Mouse (Mus musculus) midbrain, embryonic 14.5 days (tissue): ENCODE data around the gene 4930544D05Rik. TPM values are rescaled to one million over a fixed set of nuclear protein-coding genes. Genes with fewer than 3 reads are reported as not detected.

ENCODE experiments used
- ATAC-seq: fragments of 200-750 bp; cut with Nextera tagmentation; 2 replicates; pipeline ENCODE4 v1.8.0; 2017; ENCODE audit warnings: moderate number of reproducible peaks, moderate library complexity; ENCODE audit not compliant: low FRiP score, low TSS enrichment
- DNase-seq: peaks from one replicate; pipeline ENCODE4 v3.0.0-alpha.2; 2015
- H3K27ac ChIP-seq: fragments of 300-500 bp; sonication (generic); replicated peaks from 2 replicates; pipeline ENCODE4 v1.5.1; 2014; ENCODE audit warnings: mild to moderate bottlenecking, low read depth, low read length, moderate library complexity
- H3K27me3 ChIP-seq: fragments of 300-500 bp; sonication (generic); 2 replicates; pipeline ENCODE4 v1.6.1; 2014; ENCODE audit warnings: low read length, control low read depth, mixed read lengths; ENCODE audit not compliant: control insufficient read depth, insufficient read depth
- H3K36me3 ChIP-seq: fragments of 300-500 bp; sonication (generic); 2 replicates; pipeline ENCODE4 v1.6.1; 2014; ENCODE audit warnings: low read length, control low read depth; ENCODE audit not compliant: control insufficient read depth, insufficient read depth
- H3K4me1 ChIP-seq: fragments of 300-500 bp; sonication (generic); 2 replicates; pipeline ENCODE4 v1.6.1; 2014; ENCODE audit warnings: mild to moderate bottlenecking, antibody characterized with exemption, low read length, control low read depth; ENCODE audit not compliant: control insufficient read depth, insufficient read depth
- H3K4me2 ChIP-seq: fragments of 300-500 bp; sonication (generic); 2 replicates; pipeline ENCODE4 v1.6.1; 2014; ENCODE audit warnings: mild to moderate bottlenecking, low read length, moderate library complexity
- H3K4me3 ChIP-seq: fragments of 300-500 bp; sonication (generic); replicated peaks from 2 replicates; pipeline ENCODE4 v1.5.1; 2014; ENCODE audit warnings: low read depth, low read length
- H3K9ac ChIP-seq: fragments of 300-500 bp; sonication (generic); replicated peaks from 2 replicates; pipeline ENCODE4 v1.6.1; 2014; ENCODE audit warnings: mild to moderate bottlenecking, low read length, moderate library complexity
- H3K9me3 ChIP-seq: fragments of 300-500 bp; sonication (generic); 2 replicates; pipeline ENCODE4 v1.6.1; 2016; ENCODE audit warnings: low read length, control low read depth, mixed read lengths; ENCODE audit not compliant: control insufficient read depth
- WGBS: fragments of 180-500 bp; shearing (Covaris S2); extraction: QIAGEN DNeasy Blood & Tissue Kit; methylation state at CpG from one replicate; pipeline ENCODE4 v1.1.7; 2014; 5-methylcytosine and 5-hydroxymethylcytosine counted together
- polyA plus RNA-seq: library from polyadenylated mRNA; unstranded; fragments of >200 nt; fragmentation: Nextera tagmentation; extraction: Ambion mirVana; gene quantifications from 2 replicates; pipeline ENCODE4 v1.2.1, GENCODE M21; 2014

Gene 4930544D05Rik
- polyA plus RNA-seq, 1 experiment from 2014 or later = not detected

DNA sequence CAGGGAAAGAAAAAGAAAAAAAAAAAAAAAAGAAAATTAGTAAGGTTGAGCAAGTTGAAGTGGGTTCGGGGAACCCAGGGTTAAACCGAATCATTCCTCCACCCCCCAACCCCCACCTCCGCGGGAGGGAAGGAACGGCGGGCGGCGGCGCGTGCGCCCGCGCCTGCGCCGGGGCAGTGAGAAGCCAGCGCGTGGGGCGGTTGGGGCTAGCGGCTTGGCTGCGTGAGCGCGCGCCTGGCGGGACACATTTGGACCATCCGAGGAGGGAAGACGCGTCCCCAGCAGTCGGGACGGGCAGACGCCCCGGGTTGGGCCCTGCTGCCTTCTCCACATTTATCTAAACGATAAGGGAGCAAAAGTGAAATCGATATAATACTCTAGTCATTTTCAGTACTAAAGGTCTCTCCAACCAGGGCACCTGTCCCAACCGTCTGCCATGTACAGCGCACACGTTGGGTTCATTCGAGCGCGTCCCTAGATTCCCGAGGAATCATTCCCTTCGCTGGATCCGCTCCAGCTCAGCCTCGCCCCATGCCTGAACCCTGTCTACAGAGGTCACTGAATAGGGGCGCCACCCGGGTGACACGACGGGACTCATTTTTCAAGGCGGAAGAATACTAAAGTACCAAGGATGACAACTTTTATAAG lies 39.4 kb downstream of the 4930544D05Rik start:
- Histone ChIP-seq H3K9ac (peak overlapping the region; percentile 97), H3K27ac (peak overlapping the region; percentile 96), H3K4me3 (peak overlapping the region; percentile 99), H3K4me1 (peaks cover 28% of the 10 kb centered on the region), H3K27me3 (no peaks in the 10 kb centered on the region), H3K9me3 (no peaks in the 10 kb centered on the region), H3K4me2 (peak overlapping the region; percentile 86), H3K36me3 (peaks cover 30% of the 10 kb centered on the region)
- ATAC-seq = peak; percentile 56
- DNase-seq = peak; percentile 92
- under 1% methylated on average over 48 of the region's 48 CpGs for WGBS

DNA sequence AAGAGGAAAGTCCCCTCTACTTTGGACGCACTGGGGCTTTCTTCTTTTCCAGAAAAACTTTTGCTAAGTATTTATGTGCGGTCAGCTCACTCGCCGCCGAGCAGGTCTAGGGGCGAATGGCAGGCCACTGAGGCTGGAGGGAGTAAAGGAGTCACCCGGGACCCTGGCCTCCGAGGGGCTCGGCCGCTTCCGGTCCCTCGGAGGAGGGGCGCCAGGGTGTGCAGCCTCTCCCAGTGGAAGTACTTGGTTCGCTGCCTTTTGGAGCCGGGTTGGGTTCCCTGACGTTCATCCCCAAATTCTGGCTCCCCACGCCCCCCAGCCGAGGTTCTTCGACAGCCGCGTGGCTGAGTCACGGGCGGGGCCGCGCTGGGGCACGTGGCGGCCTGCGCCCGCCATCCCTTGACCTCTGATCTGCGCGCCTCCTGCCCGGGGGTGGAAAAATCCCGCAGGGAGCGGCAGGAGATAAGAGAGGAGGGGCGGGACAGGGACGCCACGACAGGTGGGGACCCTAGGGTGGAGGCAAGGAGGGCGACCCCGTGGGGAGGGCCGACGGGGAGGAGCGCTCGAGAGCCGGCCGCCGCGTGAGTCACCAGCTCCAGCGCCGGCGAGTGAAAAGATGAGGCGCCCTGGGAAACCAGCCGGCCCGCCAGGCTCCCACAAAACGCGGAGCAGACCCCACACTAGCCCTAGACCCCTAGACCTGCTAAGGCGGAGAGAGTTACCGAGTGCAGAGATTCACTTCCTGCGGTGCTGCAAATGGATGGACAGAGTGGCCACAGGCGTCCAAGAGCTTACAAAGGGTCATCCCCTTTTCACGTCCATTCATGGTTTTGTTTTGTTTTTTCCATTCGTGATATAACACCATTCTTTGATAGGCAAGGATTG lies 40.2 kb downstream of the 4930544D05Rik start:
- Histone ChIP-seq H3K9me3 (no peaks in the 10 kb centered on the region), H3K4me1 (peaks cover 28% of the 10 kb centered on the region), H3K4me3 (peak overlapping the region; percentile 99), H3K4me2 (peak overlapping the region; percentile 86), H3K9ac (peak overlapping the region; percentile 97), H3K36me3 (peaks cover 26% of the 10 kb centered on the region), H3K27me3 (no peaks in the 10 kb centered on the region), H3K27ac (peak overlapping the region; percentile 42; the same call in 1 of the 2 replicates)
- under 1% methylated on average over 61 of the region's 61 CpGs for WGBS
- no peak for ATAC-seq
- DNase-seq = peak; percentile 57

DNA sequence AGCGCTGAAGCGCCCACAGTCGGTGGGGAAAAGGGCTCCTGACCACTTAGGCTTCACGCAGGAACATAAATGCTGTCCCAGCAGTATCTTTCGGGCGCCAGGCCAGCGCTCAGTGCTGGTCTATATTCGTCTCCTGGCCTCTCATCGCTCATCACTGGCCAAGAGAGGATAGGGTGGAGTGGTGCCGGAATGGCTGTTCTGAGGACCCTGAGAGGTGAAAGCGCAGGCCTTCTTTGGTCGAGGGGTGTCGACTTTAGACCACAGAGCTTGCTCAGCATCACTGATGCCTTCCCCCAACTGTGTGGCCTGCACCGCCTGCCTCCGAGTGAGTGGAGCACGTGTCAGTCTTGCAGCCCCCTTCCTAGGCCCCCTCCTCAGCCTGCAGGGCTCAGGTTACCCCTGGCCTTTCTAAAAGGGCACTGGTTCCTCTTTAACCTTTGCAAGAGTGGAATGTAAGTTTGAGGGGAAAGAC lies 40.8 kb downstream of the 4930544D05Rik start:
- Histone ChIP-seq H3K4me1 (peaks cover 28% of the 10 kb centered on the region), H3K9ac (peak overlapping the region; percentile 97; the same call in 1 of the 2 replicates), H3K36me3 (peaks cover 20% of the 10 kb centered on the region), H3K4me3 (peak overlapping the region; percentile 99), H3K9me3 (no peaks in the 10 kb centered on the region), H3K27me3 (no peaks in the 10 kb centered on the region), H3K27ac (no peak overlapping the region), H3K4me2 (peak overlapping the region; percentile 86)
- WGBS = 3% methylated on average over 16 of the region's 16 CpGs
- ATAC-seq = no peak
- peak; percentile 32 for DNase-seq

DNA sequence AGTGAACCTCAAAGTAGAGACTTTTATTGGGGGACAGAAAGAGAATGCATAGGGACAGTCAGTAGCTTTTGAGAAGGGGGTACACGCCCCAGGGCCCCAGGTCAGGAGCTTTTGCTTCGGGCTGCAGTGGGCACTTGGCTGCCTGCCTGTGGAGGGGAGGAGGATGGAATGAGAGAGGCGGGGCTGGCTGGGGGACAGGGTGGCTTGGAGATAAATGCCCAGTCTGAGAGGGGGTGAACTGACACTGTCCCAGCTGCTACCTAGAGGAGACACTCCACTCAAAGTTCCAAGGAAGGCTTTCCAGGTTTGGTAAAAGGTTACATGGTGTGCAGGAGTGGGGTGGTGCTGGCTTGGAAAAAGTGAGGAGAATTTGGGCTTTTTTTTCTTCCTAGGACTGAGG lies 41.3 kb downstream of the 4930544D05Rik start, which contains the start of gene Eno3:
TSS of gene Eno3 (plus strand) at position 239 of the 400 bp plus-strand sequence.
- Histone ChIP-seq H3K9ac (peak within 1 kb of the TSS; percentile 97; the same call in 1 of the 2 replicates), H3K4me1 (peaks cover 27% of the 10 kb centered on the region), H3K9me3 (no peaks in the 10 kb centered on the region), H3K27me3 (no peaks in the 10 kb centered on the region), H3K36me3 (peaks cover 18% of the 10 kb centered on the region), H3K4me2 (peak within 1 kb of the TSS; percentile 86), H3K27ac (0 out of 2 replicates have a peak within 1 kb of the TSS, but pooled peaks have one; percentile 42), H3K4me3 (peak within 1 kb of the TSS; percentile 99)
- ATAC-seq = no peak
- 13% methylated on average over 3 of the region's 3 CpGs for WGBS
- DNase-seq = no peak

DNA sequence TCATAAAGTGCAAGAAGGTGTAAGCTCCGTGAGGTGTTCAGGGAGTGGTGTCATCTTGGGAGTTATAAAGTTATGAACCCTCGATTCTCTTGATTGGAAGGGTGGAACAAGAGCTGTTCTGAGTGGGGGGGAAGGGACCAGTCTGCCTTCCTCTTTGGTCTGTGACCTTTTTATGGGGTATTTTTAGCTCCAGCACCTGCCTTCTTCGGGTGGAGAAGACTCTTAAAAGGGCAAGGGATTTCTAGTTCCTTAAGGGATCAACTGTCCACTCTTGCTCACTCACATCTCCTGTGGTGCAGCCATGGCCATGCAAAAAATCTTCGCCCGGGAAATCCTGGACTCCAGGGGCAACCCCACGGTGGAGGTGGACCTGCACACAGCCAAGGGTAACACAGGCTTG lies 41.9 kb downstream of the 4930544D05Rik start:
- Histone ChIP-seq H3K4me1 (peaks cover 21% of the 10 kb centered on the region), H3K36me3 (peaks cover 18% of the 10 kb centered on the region; the same call in 1 of the 2 replicates), H3K9me3 (no peaks in the 10 kb centered on the region), H3K4me3 (no peak overlapping the region), H3K4me2 (no peak overlapping the region), H3K27me3 (no peaks in the 10 kb centered on the region), H3K27ac (no peak overlapping the region), H3K9ac (no peak overlapping the region)
- no peak for DNase-seq
- ATAC-seq = no peak
- whole genome bisulfite sequencing = 57% methylated on average over 6 of the region's 6 CpGs

DNA sequence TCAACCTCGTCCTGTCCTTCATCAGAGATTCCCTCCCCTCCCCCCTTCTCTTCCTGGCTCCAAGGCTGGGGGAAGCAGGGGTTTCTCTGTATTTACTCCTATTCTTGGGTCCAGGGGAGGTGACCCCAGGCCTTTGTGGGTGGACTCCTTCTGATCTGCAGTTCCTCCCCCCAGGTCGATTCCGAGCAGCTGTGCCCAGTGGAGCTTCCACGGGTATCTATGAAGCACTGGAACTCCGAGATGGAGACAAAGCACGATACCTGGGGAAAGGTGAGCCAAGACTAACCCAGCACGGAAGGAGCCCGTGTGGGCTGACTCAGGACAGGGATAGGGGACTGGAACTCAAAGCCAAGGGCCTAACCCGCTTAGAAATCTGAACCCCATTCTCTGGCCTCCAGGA lies 42.3 kb downstream of the 4930544D05Rik start:
- H3K27me3 ChIP-seq = no peaks in the 10 kb centered on the region

DNA sequence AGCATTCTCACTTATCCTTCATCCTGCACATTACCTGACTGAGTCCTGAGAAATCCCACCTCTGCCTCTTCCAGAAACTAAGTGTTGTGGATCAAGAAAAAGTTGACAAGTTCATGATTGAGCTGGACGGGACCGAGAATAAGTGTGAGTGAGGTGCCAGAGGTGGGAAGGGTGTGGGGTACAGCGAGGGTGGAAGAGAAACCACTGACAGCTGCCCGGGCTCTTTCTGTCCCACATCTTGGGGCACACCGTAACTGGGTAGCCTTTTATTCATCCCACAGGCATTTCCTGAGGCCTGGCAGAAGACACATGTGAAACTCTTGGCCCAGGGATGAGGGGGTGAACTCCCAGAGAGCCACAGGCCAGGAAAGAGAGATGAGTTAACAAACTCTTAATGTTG lies 42.9 kb downstream of the 4930544D05Rik start:
- no peaks in the 10 kb centered on the region for H3K9me3 ChIP-seq
- H3K36me3 ChIP-seq = peaks cover 22% of the 10 kb centered on the region; the same call in 1 of the 2 replicates
- 90% methylated on average over 5 of the region's 5 CpGs for WGBS
- no peak for DNase-seq
- no peak for ATAC-seq
- no peak overlapping the region for H3K9ac ChIP-seq
- H3K27ac ChIP-seq = no peak overlapping the region
- no peak overlapping the region for H3K4me2 ChIP-seq
- peaks cover 14% of the 10 kb centered on the region for H3K4me1 ChIP-seq
- H3K4me3 ChIP-seq = no peak overlapping the region
- no peaks in the 10 kb centered on the region for H3K27me3 ChIP-seq

More for the DNA sequence above, 42.3 kb downstream of the 4930544D05Rik start:
- no peaks in the 10 kb centered on the region for H3K9me3 ChIP-seq
- no peak overlapping the region for H3K27ac ChIP-seq
- ATAC-seq = no peak
- 0 out of 2 replicates have a peak overlapping the region, but pooled peaks have one; percentile 6 for H3K9ac ChIP-seq
- no peak overlapping the region for H3K4me2 ChIP-seq
- H3K36me3 ChIP-seq = peaks cover 18% of the 10 kb centered on the region; the same call in 1 of the 2 replicates
- no peak for DNase-seq
- H3K4me3 ChIP-seq = no peak overlapping the region
- WGBS = 70% methylated on average over 9 of the region's 9 CpGs
- peaks cover 17% of the 10 kb centered on the region for H3K4me1 ChIP-seq

DNA sequence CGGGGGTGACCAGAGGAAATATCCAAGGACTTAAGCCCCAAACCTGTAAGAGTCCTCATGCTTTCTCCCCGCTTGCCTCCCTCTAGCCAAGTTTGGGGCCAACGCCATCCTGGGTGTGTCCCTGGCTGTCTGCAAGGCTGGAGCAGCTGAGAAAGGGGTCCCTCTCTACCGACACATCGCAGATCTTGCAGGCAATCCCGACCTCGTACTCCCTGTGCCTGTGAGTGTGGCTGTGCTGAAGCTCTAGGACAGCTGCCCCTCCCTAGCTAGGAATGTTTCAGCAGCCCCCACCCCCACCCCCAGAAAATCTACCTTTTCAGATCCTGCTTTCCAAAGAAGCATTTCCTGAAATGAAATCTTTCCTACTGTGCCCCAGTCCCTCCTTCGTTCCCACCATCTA lies 43.3 kb downstream of the 4930544D05Rik start:
- no peak overlapping the region for H3K4me2 ChIP-seq
- DNase-seq = no peak
- no peaks in the 10 kb centered on the region for H3K9me3 ChIP-seq
- no peaks in the 10 kb centered on the region for H3K27me3 ChIP-seq
- H3K9ac ChIP-seq = no peak overlapping the region
- no peak for ATAC-seq
- H3K4me1 ChIP-seq = peaks cover 14% of the 10 kb centered on the region
- peaks cover 26% of the 10 kb centered on the region for H3K36me3 ChIP-seq
- 86% methylated on average over 8 of the region's 8 CpGs for WGBS
- no peak overlapping the region for H3K4me3 ChIP-seq
- H3K27ac ChIP-seq = no peak overlapping the region
